Mouse (Mus musculus): ENCODE data around the gene Shb. TPM values are rescaled to one million over a fixed set of nuclear protein-coding genes. Genes with fewer than 3 reads are reported as not detected.

Shb gene
- polyA plus RNA-seq, 1 experiment = 71.5 TPM

DNA sequence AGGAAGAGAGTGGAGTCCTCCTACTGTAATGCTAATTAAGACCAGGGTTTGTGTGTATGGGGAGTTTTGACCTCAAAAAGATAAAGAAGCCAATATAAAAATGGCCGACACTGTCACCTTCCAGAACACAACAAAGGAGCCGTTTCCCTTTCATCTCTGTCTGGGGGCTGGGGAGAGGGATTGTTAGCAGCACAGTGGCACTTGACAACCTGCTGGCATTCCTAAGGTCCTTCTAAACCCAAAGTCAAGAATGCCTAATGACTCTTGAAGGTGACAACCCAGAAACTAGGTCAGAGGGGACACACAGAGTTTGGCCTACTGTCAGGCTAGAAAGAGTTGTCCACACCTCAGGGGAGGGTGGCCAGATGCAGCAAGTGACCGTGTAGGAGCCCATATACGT lies 20.3 kb upstream of the Shb start:
- Histone ChIP-seq H3K4me3 (ENCODE audit: low read depth, low read length) (no peak overlapping the region), H3K4me1 (ENCODE audit: control insufficient read depth, insufficient read depth, insufficient read length, low read length) (no peaks in the 10 kb centered on the region), H3K27me3 (ENCODE audit: control insufficient read depth, insufficient read depth, low read length) (no peaks in the 10 kb centered on the region), H3K27ac (ENCODE audit: insufficient read depth, low read depth, low read length) (no peak overlapping the region), H3K36me3 (ENCODE audit: control insufficient read depth, insufficient read depth, low read length) (no peaks in the 10 kb centered on the region)
- WGBS = 64% methylated on average over 4 of the region's 4 CpGs
- TF ChIP-seq CTCF (IDR thresholded peaks at IDR 0.05; ENCODE audit: extremely low read depth, insufficient read length, insufficient replicate concordance, low read depth, low read length) (no peak), POLR2A (IDR thresholded peaks at IDR 0.05; ENCODE audit: low read depth, low read length) (no peak)

GRCm38 (mm10) chr4:45550970-45551369 lies 18.7 kb upstream of the Shb start:
- H3K4me3 ChIP-seq (ENCODE audit: low read depth, low read length) = no peak overlapping the region
- H3K27me3 ChIP-seq (ENCODE audit: control insufficient read depth, insufficient read depth, low read length) = no peaks in the 10 kb centered on the region
- H3K4me1 ChIP-seq (ENCODE audit: control insufficient read depth, insufficient read depth, insufficient read length, low read length) = no peaks in the 10 kb centered on the region
- TF ChIP-seq CTCF (IDR thresholded peaks at IDR 0.05; ENCODE audit: extremely low read depth, insufficient read length, insufficient replicate concordance, low read depth, low read length) = no peak
- no peak for TF ChIP-seq POLR2A (IDR thresholded peaks at IDR 0.05; ENCODE audit: low read depth, low read length)
- H3K27ac ChIP-seq (ENCODE audit: insufficient read depth, low read depth, low read length) = no peak overlapping the region
- H3K36me3 ChIP-seq (ENCODE audit: control insufficient read depth, insufficient read depth, low read length) = no peaks in the 10 kb centered on the region
- 91% methylated on average over 2 of the region's 2 CpGs for WGBS

GRCm38 (mm10) chr4:45549514-45549913 lies 17.2 kb upstream of the Shb start:
- Histone ChIP-seq H3K4me1 (ENCODE audit: control insufficient read depth, insufficient read depth, insufficient read length, low read length) (no peaks in the 10 kb centered on the region), H3K36me3 (ENCODE audit: control insufficient read depth, insufficient read depth, low read length) (no peaks in the 10 kb centered on the region), H3K27ac (ENCODE audit: insufficient read depth, low read depth, low read length) (no peak overlapping the region), H3K4me3 (ENCODE audit: low read depth, low read length) (no peak overlapping the region), H3K27me3 (ENCODE audit: control insufficient read depth, insufficient read depth, low read length) (no peaks in the 10 kb centered on the region)
- WGBS = 53% methylated on average over 5 of the region's 5 CpGs
- TF ChIP-seq POLR2A (IDR thresholded peaks at IDR 0.05; ENCODE audit: low read depth, low read length) (no peak), CTCF (IDR thresholded peaks at IDR 0.05; ENCODE audit: extremely low read depth, insufficient read length, insufficient replicate concordance, low read depth, low read length) (peak; percentile 57; the same call in 1 of the 2 replicates)

GRCm38 (mm10) chr4:45545851-45546250 lies 13.6 kb upstream of the Shb start:
- WGBS = 62% methylated on average over 8 of the region's 8 CpGs
- no peak for TF ChIP-seq CTCF (IDR thresholded peaks at IDR 0.05; ENCODE audit: extremely low read depth, insufficient read length, insufficient replicate concordance, low read depth, low read length)
- TF ChIP-seq POLR2A (IDR thresholded peaks at IDR 0.05; ENCODE audit: low read depth, low read length) = no peak

DNA sequence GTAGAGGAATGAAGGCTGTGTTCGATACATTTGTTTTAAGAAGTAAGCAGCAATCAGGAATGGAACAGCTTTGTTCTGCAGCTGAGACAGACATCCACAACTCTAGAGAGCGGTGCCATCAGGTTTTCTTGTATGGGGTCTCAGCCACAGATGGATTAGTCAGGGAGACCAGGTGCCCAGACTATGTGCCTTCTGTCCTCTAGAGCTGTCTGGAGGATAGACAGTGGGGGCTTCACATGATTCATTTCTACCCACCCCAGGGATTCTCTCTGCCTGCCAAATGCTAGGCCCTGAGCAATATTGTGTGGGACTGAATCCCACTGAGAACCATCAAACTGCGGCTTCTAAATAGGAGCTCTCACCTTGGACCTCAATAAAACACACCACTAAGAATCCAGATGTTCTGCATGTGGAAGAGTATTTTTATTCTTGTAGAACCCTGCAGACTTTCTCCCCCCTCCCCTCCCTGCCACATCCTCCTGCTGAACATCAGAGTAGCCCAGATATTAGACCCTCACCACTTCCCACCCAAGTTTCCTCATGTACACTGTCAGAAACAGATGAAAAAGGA lies 11.3 kb upstream of the Shb start:
- TF ChIP-seq POLR2A (IDR thresholded peaks at IDR 0.05; ENCODE audit: low read depth, low read length) (no peak), CTCF (IDR thresholded peaks at IDR 0.05; ENCODE audit: extremely low read depth, insufficient read length, insufficient replicate concordance, low read depth, low read length) (no peak)
- Histone ChIP-seq H3K36me3 (ENCODE audit: control insufficient read depth, insufficient read depth, low read length) (no peaks in the 10 kb centered on the region), H3K4me3 (ENCODE audit: low read depth, low read length) (no peak overlapping the region), H3K27me3 (ENCODE audit: control insufficient read depth, insufficient read depth, low read length) (no peaks in the 10 kb centered on the region), H3K4me1 (ENCODE audit: control insufficient read depth, insufficient read depth, insufficient read length, low read length) (no peaks in the 10 kb centered on the region), H3K27ac (ENCODE audit: insufficient read depth, low read depth, low read length) (no peak overlapping the region)
- WGBS = 93% methylated on average over 3 of the region's 3 CpGs

More at GRCm38 (mm10) chr4:45545851-45546250, 13.6 kb upstream of the Shb start:
- Histone ChIP-seq H3K4me3 (ENCODE audit: low read depth, low read length) (no peak overlapping the region), H3K27ac (ENCODE audit: insufficient read depth, low read depth, low read length) (no peak overlapping the region), H3K4me1 (ENCODE audit: control insufficient read depth, insufficient read depth, insufficient read length, low read length) (no peaks in the 10 kb centered on the region), H3K36me3 (ENCODE audit: control insufficient read depth, insufficient read depth, low read length) (no peaks in the 10 kb centered on the region), H3K27me3 (ENCODE audit: control insufficient read depth, insufficient read depth, low read length) (no peaks in the 10 kb centered on the region)

DNA sequence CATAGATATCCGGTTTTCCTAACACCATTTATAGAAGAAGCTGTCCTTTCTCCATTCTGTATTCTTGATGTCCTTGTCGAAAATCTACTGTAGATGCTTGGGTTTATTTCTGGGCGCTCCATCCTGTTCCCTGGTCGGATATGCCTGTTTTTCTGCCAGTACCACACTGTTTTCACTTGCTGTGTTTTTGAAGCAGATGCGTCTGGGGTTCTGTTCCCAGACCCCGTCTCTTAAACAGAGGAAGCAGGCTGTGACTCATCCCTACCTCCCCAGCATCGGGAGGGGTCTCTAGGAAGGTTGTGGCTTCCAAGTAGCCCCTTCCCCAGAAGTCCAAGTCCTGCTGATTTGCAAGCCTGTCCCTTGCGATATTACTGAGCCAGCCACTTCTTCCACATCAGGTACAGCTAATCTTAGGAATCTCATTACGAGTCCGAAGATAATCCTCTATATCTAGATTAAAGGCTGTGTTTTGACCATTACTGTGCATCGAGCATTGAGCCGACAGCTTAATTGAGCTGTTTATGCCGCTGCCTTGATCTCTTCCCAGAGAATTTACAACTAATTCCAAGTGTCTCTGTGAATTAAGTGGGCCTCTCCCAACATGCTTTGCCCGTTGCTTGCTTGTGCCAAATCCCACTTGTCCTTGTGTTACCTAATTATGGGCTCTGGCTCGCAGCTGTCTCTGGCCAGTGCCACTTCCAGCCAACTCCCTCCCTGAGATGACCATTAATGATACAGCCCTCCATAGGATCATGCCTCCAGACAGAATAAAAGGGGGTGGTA lies 8.1 kb upstream of the Shb start:
- no peak overlapping the region for H3K4me3 ChIP-seq (ENCODE audit: low read depth, low read length)
- TF ChIP-seq CTCF (IDR thresholded peaks at IDR 0.05; ENCODE audit: extremely low read depth, insufficient read length, insufficient replicate concordance, low read depth, low read length) (no peak), POLR2A (IDR thresholded peaks at IDR 0.05; ENCODE audit: low read depth, low read length) (no peak)
- no peaks in the 10 kb centered on the region for H3K27me3 ChIP-seq (ENCODE audit: control insufficient read depth, insufficient read depth, low read length)
- H3K4me1 ChIP-seq (ENCODE audit: control insufficient read depth, insufficient read depth, insufficient read length, low read length) = no peaks in the 10 kb centered on the region
- no peak overlapping the region for H3K27ac ChIP-seq (ENCODE audit: insufficient read depth, low read depth, low read length)
- no peaks in the 10 kb centered on the region for H3K36me3 ChIP-seq (ENCODE audit: control insufficient read depth, insufficient read depth, low read length)
- WGBS = 83% methylated on average over 15 of the region's 15 CpGs

DNA sequence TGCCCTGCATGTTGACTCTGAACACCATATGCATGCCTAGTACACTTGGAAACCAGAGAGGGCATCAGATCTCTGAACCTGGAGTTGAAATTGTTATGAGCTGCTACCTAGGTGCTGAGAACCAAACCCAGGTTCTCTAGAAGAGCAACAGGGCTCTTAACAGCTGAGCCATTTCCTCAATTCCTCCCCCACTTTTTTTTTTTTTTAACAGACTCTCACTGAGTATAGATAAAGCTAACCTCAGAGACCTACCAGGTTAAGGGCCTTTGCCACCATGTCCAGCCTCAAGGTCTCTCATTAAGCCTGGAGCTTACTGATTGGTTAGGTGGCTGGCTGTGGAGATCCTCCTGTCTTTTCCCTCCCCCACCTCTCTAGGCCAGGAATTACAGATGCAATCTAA lies 6.9 kb upstream of the Shb start:
- Histone ChIP-seq H3K4me3 (ENCODE audit: low read depth, low read length) (no peak overlapping the region), H3K27me3 (ENCODE audit: control insufficient read depth, insufficient read depth, low read length) (no peaks in the 10 kb centered on the region), H3K27ac (ENCODE audit: insufficient read depth, low read depth, low read length) (no peak overlapping the region), H3K36me3 (ENCODE audit: control insufficient read depth, insufficient read depth, low read length) (no peaks in the 10 kb centered on the region), H3K4me1 (ENCODE audit: control insufficient read depth, insufficient read depth, insufficient read length, low read length) (no peaks in the 10 kb centered on the region)
- TF ChIP-seq CTCF (IDR thresholded peaks at IDR 0.05; ENCODE audit: extremely low read depth, insufficient read length, insufficient replicate concordance, low read depth, low read length) (no peak), POLR2A (IDR thresholded peaks at IDR 0.05; ENCODE audit: low read depth, low read length) (no peak)

All from small intestine, adult 2 months (tissue).